Mouse (Mus musculus) liver, postnatal 0 days (tissue): ENCODE data around the gene Gm17662.

ENCODE experiments used
- CTCF ChIP-seq: sonication (generic); IDR thresholded peaks from 2 replicates; pipeline ENCODE4 v1.5.1; 2016; ENCODE audit warnings: antibody characterized with exemption, low read depth
- EP300 ChIP-seq: IDR thresholded peaks from 2 replicates; pipeline ENCODE4 v1.6.1; 2016; ENCODE audit warnings: antibody characterized with exemption, low read depth, mild to moderate bottlenecking

GRCm38 (mm10) chr4:104843546-104843945 lies 13.6 kb upstream of the Gm17662 start:
- TF ChIP-seq CTCF (no peak), EP300 (no peak)
